Mouse (Mus musculus) cerebellum, adult 11-12 months (tissue): ENCODE data around the gene Shisa4.

Source experiments
- DNase-seq: peaks from one replicate; pipeline ENCODE4 v3.0.0; 2022

Shisa4 gene

DNA sequence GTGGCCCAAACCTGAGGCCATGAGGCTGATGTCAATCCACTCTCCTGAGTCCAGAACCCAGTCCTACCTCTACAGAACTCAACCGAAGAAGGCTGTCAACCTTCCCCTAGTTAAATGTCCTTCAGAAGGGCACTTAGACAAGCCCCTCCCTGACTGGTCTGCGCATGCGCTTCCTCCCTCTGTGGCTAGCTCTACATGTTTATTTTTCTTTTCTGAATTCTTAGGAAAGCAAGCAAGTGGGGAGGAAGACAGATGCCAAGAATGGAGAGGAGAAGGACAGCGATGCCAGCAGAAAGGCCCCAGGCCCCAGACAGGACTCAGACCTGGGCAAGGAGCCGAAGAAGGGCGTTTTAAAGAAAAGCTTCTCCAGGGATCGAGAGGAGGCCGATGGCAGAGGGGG, 11.6 kb downstream of the Shisa4 start:
- DNase-seq: no peak

DNA sequence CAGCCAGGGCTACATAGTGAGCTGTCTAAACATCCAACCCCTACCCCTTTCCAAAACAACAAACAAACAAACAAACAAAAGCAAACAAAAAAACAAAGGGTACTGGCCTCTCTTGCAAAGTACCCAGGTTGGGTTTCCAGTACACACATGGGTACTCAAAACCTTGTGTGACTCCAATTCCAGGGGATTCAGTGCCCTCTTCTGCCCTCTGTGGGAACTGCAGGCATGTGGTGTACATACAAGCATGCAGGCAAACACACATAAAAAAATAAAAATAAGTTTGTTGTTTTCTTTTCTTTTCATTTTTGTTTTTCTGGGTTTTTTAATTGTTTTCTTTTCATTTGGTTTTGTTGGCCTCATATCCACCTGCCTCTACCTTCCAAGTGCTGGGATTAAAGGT, 12.9 kb downstream of the Shisa4 start:
- no peak for DNase-seq

GRCm38 (mm10) chr1:135361491-135361890, 13.5 kb downstream of the Shisa4 start:
- DNase-seq: no peak

- no peak for DNase-seq
Observed at GRCm38 (mm10) chr1:135359071-135359470, 16.0 kb downstream of the Shisa4 start.

- no peak for DNase-seq
Observed at GRCm38 (mm10) chr1:135351953-135352352, 23.1 kb downstream of the Shisa4 start.

GRCm38 (mm10) chr1:135347498-135348169, 27.4 kb downstream of the Shisa4 start:
- peak; percentile 9 for DNase-seq

DNA sequence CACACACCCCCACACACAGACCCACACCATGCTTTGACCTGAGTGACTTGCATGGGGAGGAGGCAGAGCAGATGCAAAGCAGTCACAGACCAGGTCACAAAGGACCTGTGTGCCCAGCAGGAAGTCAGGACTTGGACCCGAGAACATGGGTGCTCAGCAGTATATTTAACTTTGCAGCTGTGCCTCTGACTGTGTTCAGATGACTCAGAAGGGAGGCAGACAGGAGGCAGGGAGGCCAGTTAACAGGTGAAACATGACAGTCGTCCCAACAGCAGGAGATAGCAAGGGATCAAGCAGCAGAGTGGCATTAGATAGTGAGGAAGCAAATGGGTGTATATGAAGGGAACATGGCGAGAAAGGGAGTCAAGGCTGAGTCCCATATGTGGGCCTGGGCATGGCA, 28.1 kb downstream of the Shisa4 start:
- DNase-seq: no peak

GRCm38 (mm10) chr1:135344026-135344425, 31.0 kb downstream of the Shisa4 start:
- no peak for DNase-seq

- DNase-seq: no peak
Observed at GRCm38 (mm10) chr1:135341947-135342346, 33.1 kb downstream of the Shisa4 start.

GRCm38 (mm10) chr1:135330578-135330977, 44.5 kb downstream of the Shisa4 start:
- DNase-seq: no peak

DNA sequence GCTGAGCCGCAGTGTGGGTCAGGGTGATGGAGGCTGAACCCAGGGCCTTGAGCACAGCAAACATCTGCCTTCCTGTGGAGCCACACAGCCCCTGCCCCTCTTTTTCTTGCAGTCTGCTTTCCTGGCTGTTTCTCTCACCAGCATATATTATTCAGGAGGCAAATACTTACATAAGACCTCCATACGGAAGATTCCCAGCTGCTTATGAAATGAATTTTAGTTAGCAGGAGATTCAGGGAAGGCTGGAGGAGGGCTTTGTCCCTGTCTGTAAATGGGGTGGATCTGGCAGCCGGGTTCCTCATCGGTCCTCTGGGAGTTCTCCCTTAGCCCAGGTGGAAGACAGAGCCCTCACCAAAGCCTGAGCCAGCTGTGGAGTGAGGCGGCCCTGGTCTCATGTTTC, 46.7 kb downstream of the Shisa4 start:
- DNase-seq: no peak

GRCm38 (mm10) chr1:135325934-135326333, 49.1 kb downstream of the Shisa4 start:
- DNase-seq: no peak

- no peak for DNase-seq
Observed at GRCm38 (mm10) chr1:135324571-135324970, 50.5 kb downstream of the Shisa4 start, which contains the start of gene Lmod1. Gene Lmod1 (plus strand): TSS chr1:135324807.

- no peak for DNase-seq
Observed at GRCm38 (mm10) chr1:135323367-135323901, 51.6 kb downstream of the Shisa4 start.
